Mouse (Mus musculus): ENCODE data around the gene Gm5901. TPM values are rescaled to one million over a fixed set of nuclear protein-coding genes. Genes with fewer than 3 reads are reported as not detected.

The Gm5901 gene
- polyA plus RNA-seq, 1 experiment = not detected

DNA sequence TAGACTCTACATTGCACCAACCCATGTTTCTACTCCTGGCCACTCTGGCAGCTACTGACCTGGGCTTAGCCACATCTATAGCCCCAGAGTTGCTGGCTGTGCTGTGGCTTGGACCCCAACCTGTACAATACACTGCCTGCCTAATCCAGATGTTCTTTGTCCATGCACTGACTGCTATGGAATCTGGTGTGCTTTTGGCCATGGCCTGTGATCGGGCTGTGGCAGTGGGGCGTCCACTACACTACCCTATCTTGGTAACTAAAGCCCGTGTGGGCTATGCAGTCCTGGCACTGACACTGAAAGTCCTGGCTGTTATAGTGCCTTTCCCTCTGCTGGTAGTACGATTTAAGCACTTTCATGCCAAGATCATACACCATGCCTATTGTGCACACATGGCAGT lies 6.3 kb upstream of the Gm5901 start:
- H3K36me3 ChIP-seq (ENCODE audit: control insufficient read depth) = no peaks in the 10 kb centered on the region
- no peaks in the 10 kb centered on the region for H3K9me3 ChIP-seq (ENCODE audit: control insufficient read depth, low read length)
- H3K4me1 ChIP-seq (ENCODE audit: control insufficient read depth) = no peaks in the 10 kb centered on the region; the same call in 1 of the 2 replicates
- no peak overlapping the region for H3K4me3 ChIP-seq (replicated peaks)
- TF ChIP-seq TAL1 (IDR thresholded peaks at IDR 0.05; ENCODE audit: low read length) (no peak), GATA1 (IDR thresholded peaks at IDR 0.05; ENCODE audit: low read length) (no peak)
- H3K27me3 ChIP-seq (ENCODE audit: control insufficient read depth) = no peaks in the 10 kb centered on the region

DNA sequence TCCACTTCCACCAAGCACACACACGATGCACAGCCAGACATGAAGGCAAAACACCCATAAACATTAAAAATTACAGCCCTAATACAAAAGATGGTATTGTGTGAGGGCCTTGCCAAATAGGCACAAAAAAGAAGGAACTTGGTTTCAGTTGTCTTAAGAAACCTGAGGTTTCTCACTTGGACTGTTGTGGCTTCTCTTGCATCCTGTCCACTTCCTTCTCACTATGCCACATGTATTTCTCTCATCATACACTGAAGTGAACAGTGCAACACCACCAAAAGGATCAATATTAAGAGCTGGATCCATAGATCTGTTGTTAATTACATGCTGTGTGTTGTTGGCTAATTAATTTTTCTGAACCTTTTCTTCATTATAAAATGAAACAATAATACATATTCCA lies 1.9 kb upstream of the Gm5901 start:
- Histone ChIP-seq H3K4me3 (replicated peaks) (no peak overlapping the region), H3K4me1 (ENCODE audit: control insufficient read depth) (no peaks in the 10 kb centered on the region; the same call in 1 of the 2 replicates), H3K27me3 (ENCODE audit: control insufficient read depth) (no peaks in the 10 kb centered on the region), H3K9me3 (ENCODE audit: control insufficient read depth, low read length) (no peaks in the 10 kb centered on the region), H3K36me3 (ENCODE audit: control insufficient read depth) (peaks cover 13% of the 10 kb centered on the region)
- TF ChIP-seq TAL1 (IDR thresholded peaks at IDR 0.05; ENCODE audit: low read length) = no peak
- TF ChIP-seq GATA1 (IDR thresholded peaks at IDR 0.05; ENCODE audit: low read length) = no peak

DNA sequence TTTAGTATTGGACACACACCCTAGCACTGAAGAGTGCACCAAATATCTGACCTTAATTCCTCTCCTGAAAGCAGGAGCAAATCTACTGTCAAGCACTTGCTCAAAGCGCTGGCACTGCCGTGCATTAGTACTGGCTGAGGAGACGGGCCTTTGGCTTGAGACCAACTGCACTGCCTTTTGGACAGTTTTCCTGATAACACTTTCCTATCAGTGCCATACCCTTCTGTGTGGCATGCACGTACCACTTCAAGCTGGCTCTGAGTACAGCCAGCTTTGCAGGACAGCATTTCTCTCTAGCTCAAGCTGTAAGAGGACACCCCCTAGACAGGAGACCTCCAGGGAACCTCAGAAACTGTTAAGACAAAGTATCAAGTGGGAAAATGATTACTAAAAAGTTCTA lies 1.3 kb upstream of the Gm5901 start:
- Histone ChIP-seq H3K27me3 (ENCODE audit: control insufficient read depth) (no peaks in the 10 kb centered on the region), H3K36me3 (ENCODE audit: control insufficient read depth) (peaks cover 18% of the 10 kb centered on the region)
- TF ChIP-seq TAL1 (IDR thresholded peaks at IDR 0.05; ENCODE audit: low read length) (no peak), GATA1 (IDR thresholded peaks at IDR 0.05; ENCODE audit: low read length) (no peak)

DNA sequence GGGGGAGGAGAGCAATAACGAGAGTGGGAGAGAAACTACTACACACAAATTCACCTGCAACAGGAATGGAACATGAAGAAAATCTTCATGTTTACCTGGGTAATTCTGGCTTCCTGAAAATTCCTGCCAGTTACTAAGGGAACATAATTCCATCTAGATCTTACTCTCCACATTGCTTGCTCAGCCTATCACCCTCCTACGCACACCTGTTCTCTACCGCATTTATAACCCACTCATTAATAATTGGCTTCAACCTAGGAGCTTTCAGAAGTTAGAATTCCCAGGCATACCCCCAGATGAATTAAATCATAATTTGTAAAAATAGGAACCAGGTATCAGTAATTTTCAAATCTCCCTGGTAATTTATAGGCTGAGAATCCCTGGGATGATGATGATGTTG lies 862 bp upstream of the Gm5901 start:
- Histone ChIP-seq H3K4me3 (replicated peaks) (no peak overlapping the region), H3K27me3 (ENCODE audit: control insufficient read depth) (no peaks in the 10 kb centered on the region), H3K4me1 (ENCODE audit: control insufficient read depth) (no peaks in the 10 kb centered on the region; the same call in 1 of the 2 replicates), H3K9me3 (ENCODE audit: control insufficient read depth, low read length) (no peaks in the 10 kb centered on the region), H3K36me3 (ENCODE audit: control insufficient read depth) (peaks cover 23% of the 10 kb centered on the region)
- no peak for TF ChIP-seq GATA1 (IDR thresholded peaks at IDR 0.05; ENCODE audit: low read length)
- no peak for TF ChIP-seq TAL1 (IDR thresholded peaks at IDR 0.05; ENCODE audit: low read length)

More for the DNA sequence above, 1.3 kb upstream of the Gm5901 start:
- no peaks in the 10 kb centered on the region; the same call in 1 of the 2 replicates for H3K4me1 ChIP-seq (ENCODE audit: control insufficient read depth)
- H3K4me3 ChIP-seq (replicated peaks) = no peak overlapping the region
- H3K9me3 ChIP-seq (ENCODE audit: control insufficient read depth, low read length) = no peaks in the 10 kb centered on the region

DNA sequence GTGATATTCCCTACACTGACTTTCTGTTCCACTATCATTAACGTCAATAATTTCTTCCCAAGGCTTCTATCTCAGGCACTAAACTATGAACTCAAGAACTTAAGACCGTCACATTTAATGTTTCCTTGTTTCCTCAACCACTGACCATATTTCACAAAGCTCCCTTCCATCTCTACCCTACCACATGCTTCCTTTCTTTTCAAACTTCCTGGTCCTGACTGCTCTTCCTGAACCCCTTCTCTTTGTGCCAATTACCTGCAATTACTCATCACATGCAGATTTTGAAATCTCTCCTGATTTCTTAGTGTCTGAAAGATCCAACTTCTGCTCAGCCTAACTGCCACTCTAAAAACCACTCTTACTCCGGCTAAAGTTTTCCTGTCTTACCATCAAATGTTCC lies 5.5 kb downstream of the Gm5901 start:
- no peaks in the 10 kb centered on the region for H3K27me3 ChIP-seq (ENCODE audit: control insufficient read depth)
- H3K4me1 ChIP-seq (ENCODE audit: control insufficient read depth) = no peaks in the 10 kb centered on the region
- no peak for TF ChIP-seq TAL1 (IDR thresholded peaks at IDR 0.05; ENCODE audit: low read length)
- TF ChIP-seq GATA1 (IDR thresholded peaks at IDR 0.05; ENCODE audit: low read length) = no peak
- H3K4me3 ChIP-seq (replicated peaks) = no peak overlapping the region
- no peaks in the 10 kb centered on the region for H3K9me3 ChIP-seq (ENCODE audit: control insufficient read depth, low read length)
- peaks cover 80% of the 10 kb centered on the region for H3K36me3 ChIP-seq (ENCODE audit: control insufficient read depth)

DNA sequence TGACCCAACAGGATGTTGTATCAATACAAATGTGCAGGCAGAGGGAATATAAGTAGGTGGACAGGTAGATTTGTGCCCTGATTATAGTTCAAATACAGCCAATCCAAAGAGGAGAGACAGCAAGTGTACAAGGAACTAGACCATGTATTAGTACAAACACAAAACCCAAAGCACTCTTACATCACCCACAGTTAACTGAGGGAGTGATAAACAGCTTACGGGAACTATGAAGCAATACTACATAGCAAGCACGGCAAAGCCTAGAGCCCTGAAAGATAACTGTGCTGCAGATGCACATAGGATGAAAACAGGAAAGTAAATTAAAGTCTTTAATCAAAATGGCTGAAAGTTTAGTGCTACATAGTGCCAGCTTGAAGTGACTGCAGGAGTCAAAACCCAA lies 12.9 kb downstream of the Gm5901 start:
- H3K36me3 ChIP-seq (ENCODE audit: control insufficient read depth) = peaks cover 77% of the 10 kb centered on the region
- no peaks in the 10 kb centered on the region for H3K27me3 ChIP-seq (ENCODE audit: control insufficient read depth)
- no peak overlapping the region for H3K4me3 ChIP-seq (replicated peaks)
- TF ChIP-seq TAL1 (IDR thresholded peaks at IDR 0.05; ENCODE audit: low read length) (no peak), GATA1 (IDR thresholded peaks at IDR 0.05; ENCODE audit: low read length) (no peak)
- H3K4me1 ChIP-seq (ENCODE audit: control insufficient read depth) = no peaks in the 10 kb centered on the region
- H3K9me3 ChIP-seq (ENCODE audit: control insufficient read depth, low read length) = no peaks in the 10 kb centered on the region

DNA sequence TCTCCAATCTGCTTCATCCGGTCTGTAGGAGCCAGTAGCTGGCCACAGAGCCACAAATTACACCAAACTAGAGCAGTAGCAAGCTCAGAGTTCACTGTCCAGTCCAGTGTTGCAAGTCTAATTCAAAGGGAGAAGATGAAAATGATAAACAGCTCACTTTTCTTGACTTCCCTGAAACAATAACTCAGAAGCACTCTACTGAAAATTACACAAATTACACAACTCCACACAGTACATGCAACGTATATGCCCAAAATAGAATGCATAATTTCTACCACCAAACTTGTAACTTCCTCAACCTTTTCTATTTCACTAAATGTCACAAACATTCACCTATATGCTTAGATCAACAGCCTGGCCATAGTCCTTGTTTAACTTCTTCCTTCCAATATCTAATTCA lies 15.4 kb downstream of the Gm5901 start:
- Histone ChIP-seq H3K36me3 (ENCODE audit: control insufficient read depth) (peaks cover 54% of the 10 kb centered on the region), H3K4me3 (replicated peaks) (no peak overlapping the region), H3K4me1 (ENCODE audit: control insufficient read depth) (no peaks in the 10 kb centered on the region), H3K27me3 (ENCODE audit: control insufficient read depth) (no peaks in the 10 kb centered on the region), H3K9me3 (ENCODE audit: control insufficient read depth, low read length) (no peaks in the 10 kb centered on the region)
- no peak for TF ChIP-seq GATA1 (IDR thresholded peaks at IDR 0.05; ENCODE audit: low read length)
- TF ChIP-seq TAL1 (IDR thresholded peaks at IDR 0.05; ENCODE audit: low read length) = no peak

DNA sequence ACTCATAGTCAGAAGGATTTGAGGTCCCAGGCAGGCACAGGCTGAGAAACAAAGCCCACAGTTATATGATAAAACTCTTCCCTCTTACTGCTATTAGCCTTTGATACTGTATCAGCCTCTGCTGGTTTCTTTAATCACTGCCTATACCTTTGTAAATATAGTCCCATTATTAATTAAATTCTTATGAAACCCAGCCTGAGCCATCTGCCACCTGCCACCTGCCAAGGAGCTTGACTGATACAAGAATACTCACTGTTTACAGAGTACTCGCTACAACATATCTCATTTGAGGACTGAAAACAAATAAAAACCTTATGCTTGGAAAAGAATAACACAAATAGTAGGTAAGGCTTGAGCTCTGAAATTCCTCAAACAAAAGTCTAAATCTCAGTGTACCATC lies 19.8 kb downstream of the Gm5901 start:
- TF ChIP-seq GATA1 (IDR thresholded peaks at IDR 0.05; ENCODE audit: low read length) = no peak
- no peak for TF ChIP-seq TAL1 (IDR thresholded peaks at IDR 0.05; ENCODE audit: low read length)
- H3K4me1 ChIP-seq (ENCODE audit: control insufficient read depth) = peaks cover 15% of the 10 kb centered on the region
- H3K36me3 ChIP-seq (ENCODE audit: control insufficient read depth) = peaks cover 16% of the 10 kb centered on the region
- H3K9me3 ChIP-seq (ENCODE audit: control insufficient read depth, low read length) = no peaks in the 10 kb centered on the region
- H3K4me3 ChIP-seq (replicated peaks) = no peak overlapping the region
- H3K27me3 ChIP-seq (ENCODE audit: control insufficient read depth) = no peaks in the 10 kb centered on the region

DNA sequence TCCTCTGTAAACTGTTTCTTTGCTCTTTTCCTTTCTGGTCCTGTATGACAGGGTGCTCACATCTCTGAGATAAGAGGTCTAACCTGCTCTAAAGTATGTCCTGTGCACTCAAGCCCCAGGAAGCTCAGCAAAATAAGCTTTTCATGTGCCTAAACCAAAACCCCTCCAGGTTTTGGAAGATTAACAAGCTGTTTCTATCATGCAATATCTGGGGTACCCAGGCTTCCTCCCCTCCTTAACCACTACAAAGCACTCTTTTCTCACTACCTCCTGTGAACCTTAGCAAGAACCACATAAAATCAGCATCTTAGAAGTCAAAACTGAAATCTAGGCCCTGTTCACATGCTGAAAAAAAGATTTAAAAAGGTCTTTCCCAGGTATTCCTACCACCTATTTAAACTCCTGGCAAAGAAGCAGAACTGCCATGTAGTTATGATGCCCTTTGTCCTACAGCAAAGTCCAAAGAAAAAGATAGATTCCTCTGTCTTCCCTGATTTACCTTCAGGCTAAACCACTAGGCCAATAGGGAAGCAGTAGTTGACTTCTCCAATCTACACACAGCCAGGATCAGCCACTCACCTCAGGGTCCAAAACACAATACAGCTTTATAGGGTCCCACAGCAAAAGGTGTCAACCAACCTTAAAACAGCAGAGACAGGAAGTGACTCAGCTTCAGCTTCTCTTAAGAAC lies 20.4 kb downstream of the Gm5901 start:
- no peaks in the 10 kb centered on the region for H3K9me3 ChIP-seq (ENCODE audit: control insufficient read depth, low read length)
- peaks cover 9% of the 10 kb centered on the region for H3K36me3 ChIP-seq (ENCODE audit: control insufficient read depth)
- TF ChIP-seq TAL1 (IDR thresholded peaks at IDR 0.05; ENCODE audit: low read length) (no peak), GATA1 (IDR thresholded peaks at IDR 0.05; ENCODE audit: low read length) (no peak)
- H3K4me3 ChIP-seq (replicated peaks) = no peak overlapping the region
- no peaks in the 10 kb centered on the region for H3K27me3 ChIP-seq (ENCODE audit: control insufficient read depth)
- H3K4me1 ChIP-seq (ENCODE audit: control insufficient read depth) = peaks cover 18% of the 10 kb centered on the region

DNA sequence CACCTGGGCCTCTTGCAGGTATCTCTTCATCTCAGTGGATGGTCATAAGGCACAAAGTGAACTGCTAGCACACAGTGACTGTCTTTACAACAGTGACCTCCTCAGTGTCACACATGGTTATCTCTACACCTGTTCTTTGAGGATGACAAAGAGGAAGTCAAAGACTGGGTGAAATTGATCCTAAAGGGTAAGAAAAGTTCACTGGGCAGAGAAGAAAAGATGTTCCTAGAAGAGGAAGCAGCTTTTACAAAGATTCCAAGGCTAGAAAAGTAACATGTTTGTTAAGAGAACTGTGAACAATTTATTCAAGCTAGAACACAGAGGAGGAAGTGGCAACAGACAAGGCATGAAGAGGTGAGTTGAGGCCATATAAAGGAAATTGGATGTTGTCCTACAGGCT lies 21.3 kb downstream of the Gm5901 start:
- Histone ChIP-seq H3K36me3 (ENCODE audit: control insufficient read depth) (peaks cover 8% of the 10 kb centered on the region), H3K27me3 (ENCODE audit: control insufficient read depth) (no peaks in the 10 kb centered on the region), H3K9me3 (ENCODE audit: control insufficient read depth, low read length) (no peaks in the 10 kb centered on the region), H3K4me3 (replicated peaks) (no peak overlapping the region), H3K4me1 (ENCODE audit: control insufficient read depth) (peaks cover 26% of the 10 kb centered on the region)
- TF ChIP-seq GATA1 (IDR thresholded peaks at IDR 0.05; ENCODE audit: low read length) (no peak), TAL1 (IDR thresholded peaks at IDR 0.05; ENCODE audit: low read length) (no peak)

Measured in erythroblast, embryonic 14.5 days (primary cell).